Mouse (Mus musculus) olfactory bulb, adult 2 months (tissue): Measurements from ENCODE around the gene Rpl6.

ENCODE experiments used
- CTCF ChIP-seq: fragments of 200-500 bp; IDR thresholded peaks from 2 replicates; pipeline ENCODE4 v1.5.1; 2012; ENCODE audit warnings: low read depth, mild to moderate bottlenecking, low read length, moderate library complexity; ENCODE audit not compliant: insufficient read depth
- POLR2A ChIP-seq: fragments of 200-500 bp; IDR thresholded peaks from 2 replicates; pipeline ENCODE4 v1.6.1; 2012; ENCODE audit warnings: mild to moderate bottlenecking, low read depth, low read length, moderate library complexity; ENCODE audit not compliant: insufficient read depth

GRCm38 (mm10) chr5:121190210-121190835 lies 14.0 kb upstream of the Rpl6 start:
- no peak for TF ChIP-seq CTCF
- no peak for TF ChIP-seq POLR2A
